Mouse (Mus musculus): Measurements from ENCODE around the gene Preb. TPM values are rescaled to one million over a fixed set of nuclear protein-coding genes. Genes with fewer than 3 reads are reported as not detected.

The Preb gene
- polyA plus RNA-seq, 1 experiment from 2014 or later: 130 TPM

- Histone ChIP-seq H3K4me2 (replicated peaks) (peak overlapping the region; percentile 79), H3K4me3 (peak overlapping the region; percentile 66; the same call in 1 of the 2 replicates), H3K27me3 (replicated peaks) (no peaks in the 10 kb centered on the region), H3K9me3 (no peaks in the 10 kb centered on the region), H3K4me1 (peaks cover 44% of the 10 kb centered on the region), H3K36me3 (peaks cover 24% of the 10 kb centered on the region), H3K27ac (peak overlapping the region; percentile 54; the same call in 1 of the 2 replicates), H3K9ac (peak overlapping the region; percentile 79; the same call in 1 of the 2 replicates)
- ATAC-seq (ENCODE audit: low FRiP score, low read depth): no peak
- WGBS: 53% methylated on average over 13 of the region's 13 CpGs
These were observed 51.5 kb downstream of the Preb start for GRCm38 (mm10) chr5:30908426-30909299.

GRCm38 (mm10) chr5:30907413-30908059, 52.6 kb downstream of the Preb start, which contains the start of gene Ost4:
TSS of gene Ost4 (minus strand) at chr5:30907788.
- peak; percentile 91 for ATAC-seq (ENCODE audit: low FRiP score, low read depth)

GRCm38 (mm10) chr5:30901860-30902259, 58.3 kb downstream of the Preb start:
- H3K4me1 ChIP-seq: peaks cover 18% of the 10 kb centered on the region
- H3K4me2 ChIP-seq (replicated peaks): no peak overlapping the region
- H3K4me3 ChIP-seq: no peak overlapping the region
- H3K36me3 ChIP-seq: peaks cover 51% of the 10 kb centered on the region
- H3K9me3 ChIP-seq: no peaks in the 10 kb centered on the region
- no peaks in the 10 kb centered on the region for H3K27me3 ChIP-seq (replicated peaks)
- WGBS: 96% methylated on average over 5 of the region's 5 CpGs
- no peak overlapping the region for H3K27ac ChIP-seq
- no peak for ATAC-seq (ENCODE audit: low FRiP score, low read depth)
- H3K9ac ChIP-seq: no peak overlapping the region

More at GRCm38 (mm10) chr5:30907413-30908059, 52.6 kb downstream of the Preb start, which contains the start of gene Ost4:
- peak within 1 kb of the TSS; percentile 54 for H3K27ac ChIP-seq
- no peaks in the 10 kb centered on the region for H3K9me3 ChIP-seq
- peaks cover 33% of the 10 kb centered on the region for H3K4me1 ChIP-seq
- H3K9ac ChIP-seq: peak within 1 kb of the TSS; percentile 79
- H3K4me2 ChIP-seq (replicated peaks): peak within 1 kb of the TSS; percentile 79
- peaks cover 34% of the 10 kb centered on the region for H3K36me3 ChIP-seq
- H3K4me3 ChIP-seq: peak within 1 kb of the TSS; percentile 66
- no peaks in the 10 kb centered on the region for H3K27me3 ChIP-seq (replicated peaks)
- WGBS: under 1% methylated on average over 58 of the region's 58 CpGs

Other genes starting within 250 kb of the Preb start
- 138 and 150 TPM in 2 replicates for gene Dpysl5, start 248.8 kb downstream of the Preb start, polyA plus RNA-seq (2016; fragmentation: Nextera tagmentation; extraction: Ambion mirVana)
- gene Mapre3, start 145.7 kb downstream of the Preb start, polyA plus RNA-seq (2016; fragmentation: Nextera tagmentation; extraction: Ambion mirVana): 79.8 and 80.1 TPM in 2 replicates
- gene Tmem214, start 92.3 kb downstream of the Preb start, polyA plus RNA-seq (2016; fragmentation: Nextera tagmentation; extraction: Ambion mirVana): 60.2 and 61.4 TPM in 2 replicates
- 27.5 and 29.0 TPM in 2 replicates for gene Agbl5, start 71.7 kb downstream of the Preb start, polyA plus RNA-seq (2016; fragmentation: Nextera tagmentation; extraction: Ambion mirVana)
- 294 and 304 TPM in 2 replicates for gene Ost4, start 52.6 kb downstream of the Preb start, polyA plus RNA-seq (2016; fragmentation: Nextera tagmentation; extraction: Ambion mirVana)
- gene Emilin1, start 47.0 kb downstream of the Preb start, polyA plus RNA-seq (2016; fragmentation: Nextera tagmentation; extraction: Ambion mirVana): 63.7 and 75.3 TPM in 2 replicates
- gene Khk, start 38.9 kb downstream of the Preb start, polyA plus RNA-seq (2016; fragmentation: Nextera tagmentation; extraction: Ambion mirVana): 6.7 and 8.6 TPM in 2 replicates
- 15.9 and 17.7 TPM in 2 replicates for gene Cgref1, start 14.8 kb downstream of the Preb start, polyA plus RNA-seq (2016; fragmentation: Nextera tagmentation; extraction: Ambion mirVana)
- gene Tcf23, start 8.3 kb upstream of the Preb start, polyA plus RNA-seq (2016; fragmentation: Nextera tagmentation; extraction: Ambion mirVana): not detected in 2 replicates
- gene Atraid, start 88.0 kb upstream of the Preb start, polyA plus RNA-seq (2016; fragmentation: Nextera tagmentation; extraction: Ambion mirVana): 119 and 125 TPM in 2 replicates
- 11.0 and 12.2 TPM in 2 replicates for gene Slc5a6, start 88.6 kb upstream of the Preb start, polyA plus RNA-seq (2016; fragmentation: Nextera tagmentation; extraction: Ambion mirVana)
- 24.2 and 30.1 TPM in 2 replicates for gene Cad, start 94.4 kb upstream of the Preb start, polyA plus RNA-seq (2016; fragmentation: Nextera tagmentation; extraction: Ambion mirVana)
- not detected in 2 replicates for gene Dnajc5g, start 145.9 kb upstream of the Preb start, polyA plus RNA-seq (2016; fragmentation: Nextera tagmentation; extraction: Ambion mirVana)
- gene Slc30a3, start 147.9 kb upstream of the Preb start, polyA plus RNA-seq (2016; fragmentation: Nextera tagmentation; extraction: Ambion mirVana): 16.2 and 18.8 TPM in 2 replicates
- gene Trim54, start 156.4 kb upstream of the Preb start, polyA plus RNA-seq (2016; fragmentation: Nextera tagmentation; extraction: Ambion mirVana): 0.79 and 0.88 TPM in 2 replicates
- gene Ucn, start 178.5 kb upstream of the Preb start, polyA plus RNA-seq (2016; fragmentation: Nextera tagmentation; extraction: Ambion mirVana): not detected in 2 replicates
- gene Mpv17, start 193.9 kb upstream of the Preb start, polyA plus RNA-seq (2016; fragmentation: Nextera tagmentation; extraction: Ambion mirVana): 50.3 and 51.5 TPM in 2 replicates
- 1.5 and 2.4 TPM in 2 replicates for gene Gm29609, start 219.6 kb upstream of the Preb start, polyA plus RNA-seq (2016; fragmentation: Nextera tagmentation; extraction: Ambion mirVana)
- 86.7 and 90.5 TPM in 2 replicates for gene Gtf3c2, start 219.8 kb upstream of the Preb start, polyA plus RNA-seq (2016; fragmentation: Nextera tagmentation; extraction: Ambion mirVana)
- gene Snx17, start 232.9 kb upstream of the Preb start, polyA plus RNA-seq (2016; fragmentation: Nextera tagmentation; extraction: Ambion mirVana): 131 and 134 TPM in 2 replicates
- 71.7 and 80.3 TPM in 2 replicates for gene Eif2b4, start 233.1 kb upstream of the Preb start, polyA plus RNA-seq (2016; fragmentation: Nextera tagmentation; extraction: Ambion mirVana)
- 24.2 and 27.3 TPM in 2 replicates for gene Zfp513, start 241.9 kb upstream of the Preb start, polyA plus RNA-seq (2016; fragmentation: Nextera tagmentation; extraction: Ambion mirVana)

All from neural tube, embryonic 12.5 days (tissue).